Mouse (Mus musculus) spleen, adult 2 months (tissue): ENCODE results near the gene Ctnna2. TPM values are rescaled to one million over a fixed set of nuclear protein-coding genes. Genes with fewer than 3 reads are reported as not detected.

Source experiments
- DNase-seq, 2 experiments: peaks; one replicate each; pipeline versions ENCODE4 v3.0.0 to v3.0.0-alpha.2; 2012 to 2021; ENCODE audit warnings: low spot score in 2 of 2, low read depth in 1 of 2
- H3K27ac ChIP-seq: fragments of 200-500 bp; 2 replicates; pipeline ENCODE4 v1.5.1; 2012; ENCODE audit warnings: low read length, inconsistent platforms; ENCODE audit not compliant: insufficient read depth
- H3K27me3 ChIP-seq: fragments of 200-500 bp; 2 replicates; pipeline ENCODE4 v1.6.1; 2012; ENCODE audit warnings: mild to moderate bottlenecking, moderate library complexity, low read length, inconsistent platforms; ENCODE audit not compliant: control insufficient read depth, insufficient read depth
- H3K36me3 ChIP-seq: fragments of 200-500 bp; 2 replicates; pipeline ENCODE4 v1.6.1; 2012; ENCODE audit warnings: mild to moderate bottlenecking, low read length, inconsistent platforms; ENCODE audit not compliant: control insufficient read depth, insufficient read depth
- H3K4me1 ChIP-seq: fragments of 200-500 bp; 2 replicates; pipeline ENCODE4 v1.6.1; 2011; ENCODE audit warnings: inconsistent platforms; ENCODE audit not compliant: control insufficient read depth, insufficient read depth, insufficient read length
- H3K4me3 ChIP-seq: fragments of 200-500 bp; 2 replicates; pipeline ENCODE4 v1.5.1; 2011; ENCODE audit warnings: mild to moderate bottlenecking, inconsistent platforms; ENCODE audit not compliant: insufficient read depth, insufficient read length; ENCODE audit errors: extremely low read depth
- CTCF ChIP-seq: fragments of 200-500 bp; IDR thresholded peaks from 2 replicates; pipeline ENCODE4 v1.5.1; 2011; ENCODE audit warnings: mild to moderate bottlenecking, inconsistent platforms; ENCODE audit not compliant: insufficient read depth, insufficient read length, insufficient replicate concordance; ENCODE audit errors: extremely low read depth
- POLR2A ChIP-seq: fragments of 200-500 bp; IDR thresholded peaks from 2 replicates; pipeline ENCODE4 v1.6.1; 2011; ENCODE audit warnings: low read depth, low read length, inconsistent platforms
- whole genome bisulfite sequencing: fragments of 180-500 bp; shearing (Covaris S2); methylation state at CpG from one replicate; pipeline ENCODE4 v1.1.7; 2018; 5-methylcytosine and 5-hydroxymethylcytosine counted together
- polyA plus RNA-seq: library from polyadenylated mRNA; depleted of rRNA; stranded (reverse); fragments of >200 nt; gene quantifications from 2 replicates; pipeline ENCODE4 v1.2.3, GENCODE M21; 2012

The Ctnna2 gene
- polyA plus RNA-seq, 1 experiment, result 0.05 TPM

DNA sequence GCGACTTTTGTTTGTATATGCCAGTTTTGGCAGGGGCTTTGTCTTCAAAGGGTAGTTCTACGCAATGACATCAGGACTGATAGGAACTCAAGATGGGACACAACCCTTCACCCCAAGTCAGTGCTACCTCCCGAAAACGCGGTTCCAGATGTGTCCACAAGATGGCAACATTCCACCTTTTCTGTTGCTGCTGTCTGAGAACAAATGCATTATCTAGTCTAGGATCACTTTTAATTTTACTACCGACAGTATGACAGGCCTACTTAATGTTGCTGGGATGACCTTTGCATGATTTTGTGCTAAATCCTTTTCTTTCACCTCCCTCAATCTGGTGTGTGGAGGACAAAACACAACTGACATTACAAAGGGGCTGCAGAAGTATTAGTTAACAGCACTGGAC lies 329.4 kb downstream of the Ctnna2 start:
- TF ChIP-seq POLR2A (no peak), CTCF (no peak)
- Histone ChIP-seq H3K36me3 (no peaks in the 10 kb centered on the region), H3K4me1 (no peaks in the 10 kb centered on the region), H3K27ac (no peak overlapping the region), H3K27me3 (no peaks in the 10 kb centered on the region), H3K4me3 (no peak overlapping the region)
- DNase-seq, result no peak
- WGBS, result 17% methylated on average over 6 of the region's 6 CpGs

DNA sequence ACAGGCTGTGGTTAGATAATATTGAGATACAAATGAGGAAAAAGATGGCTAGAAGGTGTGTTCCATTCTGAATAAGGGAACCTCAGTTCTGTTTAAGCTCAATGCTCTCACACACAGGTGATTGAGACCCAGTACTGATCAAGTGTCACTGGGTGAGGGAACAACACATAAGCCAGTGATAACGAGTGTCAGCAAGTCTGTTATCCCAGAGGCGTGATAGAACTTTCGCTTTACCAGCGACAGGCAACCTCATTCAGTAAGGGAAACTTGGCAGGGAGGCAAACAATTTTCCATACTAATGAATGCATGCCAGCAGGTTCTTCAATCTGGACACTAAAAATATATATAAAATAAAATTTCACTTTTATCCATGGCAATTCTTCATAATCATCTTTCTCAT lies 334.9 kb downstream of the Ctnna2 start:
- H3K4me1 ChIP-seq, result no peaks in the 10 kb centered on the region
- no peaks in the 10 kb centered on the region for H3K36me3 ChIP-seq
- TF ChIP-seq CTCF (no peak), POLR2A (no peak)
- no peak overlapping the region for H3K27ac ChIP-seq
- no peak overlapping the region for H3K4me3 ChIP-seq
- DNase-seq, result no peak
- WGBS, result 85% methylated on average over 4 of the region's 4 CpGs
- H3K27me3 ChIP-seq, result no peaks in the 10 kb centered on the region

DNA sequence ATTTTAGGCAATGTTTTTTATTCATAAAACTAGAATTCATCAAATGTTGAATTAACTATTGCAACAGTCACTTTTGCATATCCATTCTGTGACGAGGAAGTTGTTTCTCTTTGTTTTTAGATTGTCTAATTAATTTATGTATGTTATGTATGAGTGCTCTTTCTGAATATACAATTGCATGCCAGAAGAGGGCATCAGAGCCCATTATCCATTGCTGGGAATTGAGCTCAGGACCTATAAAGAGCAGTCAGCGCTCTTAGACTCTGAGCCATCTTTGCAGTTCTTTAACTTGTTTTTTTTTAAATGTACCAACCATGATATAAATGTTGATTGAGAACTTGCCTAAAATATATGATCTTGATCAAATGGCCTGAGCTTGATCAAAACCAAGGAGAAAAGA lies 340.7 kb downstream of the Ctnna2 start:
- Histone ChIP-seq H3K27me3 (no peaks in the 10 kb centered on the region), H3K36me3 (no peaks in the 10 kb centered on the region), H3K27ac (no peak overlapping the region), H3K4me3 (no peak overlapping the region), H3K4me1 (no peaks in the 10 kb centered on the region)
- TF ChIP-seq POLR2A (no peak), CTCF (no peak)
- WGBS, result 82% methylated on average over 2 of the region's 2 CpGs
- no peak for DNase-seq

DNA sequence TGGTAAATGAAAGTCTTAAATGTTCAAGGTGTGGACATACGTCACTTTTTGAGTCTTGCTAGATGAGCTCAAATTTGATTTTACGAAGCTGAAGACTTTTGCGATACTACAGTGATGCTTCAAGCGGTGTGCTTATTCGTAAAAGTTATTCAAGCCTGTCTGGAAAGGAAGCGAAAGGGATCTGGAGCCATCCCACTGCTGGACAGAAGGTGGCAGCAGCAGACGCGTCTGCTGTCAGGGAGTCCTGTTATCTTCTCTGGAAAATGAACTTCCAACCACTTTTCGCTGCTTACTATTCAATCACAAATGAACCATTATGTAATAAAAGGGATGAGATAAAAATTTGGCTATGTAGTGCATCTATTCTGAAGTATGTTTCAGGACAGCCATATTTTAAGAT lies 345.5 kb downstream of the Ctnna2 start:
- Histone ChIP-seq H3K27ac (no peak overlapping the region), H3K36me3 (no peaks in the 10 kb centered on the region), H3K4me1 (no peaks in the 10 kb centered on the region), H3K4me3 (no peak overlapping the region), H3K27me3 (no peaks in the 10 kb centered on the region)
- no peak for DNase-seq
- 40% methylated on average over 9 of the region's 9 CpGs for WGBS
- TF ChIP-seq CTCF (no peak), POLR2A (no peak)

DNA sequence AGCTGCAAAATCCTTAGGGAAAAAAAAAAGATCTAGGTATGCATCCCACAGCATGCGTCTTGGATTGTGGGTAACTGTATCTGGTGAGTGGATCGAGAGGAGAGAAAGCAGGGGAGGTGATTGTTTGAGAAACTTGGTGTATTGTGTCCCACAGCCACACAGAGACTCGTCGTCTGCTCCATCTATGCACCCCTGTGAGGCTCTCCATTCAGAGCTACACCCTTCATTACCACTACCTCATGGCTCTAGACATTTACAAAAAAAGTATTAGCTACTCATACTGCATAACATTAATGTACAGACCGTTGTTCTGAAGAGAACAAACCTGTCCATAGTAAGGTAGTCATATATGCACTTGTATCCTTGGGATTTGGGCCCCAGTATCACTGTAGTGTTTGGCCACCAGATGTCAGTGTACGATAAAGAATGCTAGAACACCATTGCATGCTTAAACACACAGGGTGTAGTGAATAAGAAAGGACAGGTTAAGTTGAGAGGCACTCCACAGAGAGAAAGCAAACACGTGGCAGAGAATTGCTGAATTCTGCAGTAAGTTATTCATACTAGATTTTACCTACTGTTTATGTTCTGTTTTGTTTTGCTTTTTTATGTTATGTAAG lies 350.8 kb downstream of the Ctnna2 start:
- no peak for TF ChIP-seq CTCF
- no peak for TF ChIP-seq POLR2A
- Histone ChIP-seq H3K36me3 (no peaks in the 10 kb centered on the region), H3K4me1 (no peaks in the 10 kb centered on the region), H3K4me3 (no peak overlapping the region), H3K27me3 (no peaks in the 10 kb centered on the region), H3K27ac (no peak overlapping the region)
- DNase-seq, result no peak
- WGBS, result 51% methylated on average over 7 of the region's 7 CpGs

DNA sequence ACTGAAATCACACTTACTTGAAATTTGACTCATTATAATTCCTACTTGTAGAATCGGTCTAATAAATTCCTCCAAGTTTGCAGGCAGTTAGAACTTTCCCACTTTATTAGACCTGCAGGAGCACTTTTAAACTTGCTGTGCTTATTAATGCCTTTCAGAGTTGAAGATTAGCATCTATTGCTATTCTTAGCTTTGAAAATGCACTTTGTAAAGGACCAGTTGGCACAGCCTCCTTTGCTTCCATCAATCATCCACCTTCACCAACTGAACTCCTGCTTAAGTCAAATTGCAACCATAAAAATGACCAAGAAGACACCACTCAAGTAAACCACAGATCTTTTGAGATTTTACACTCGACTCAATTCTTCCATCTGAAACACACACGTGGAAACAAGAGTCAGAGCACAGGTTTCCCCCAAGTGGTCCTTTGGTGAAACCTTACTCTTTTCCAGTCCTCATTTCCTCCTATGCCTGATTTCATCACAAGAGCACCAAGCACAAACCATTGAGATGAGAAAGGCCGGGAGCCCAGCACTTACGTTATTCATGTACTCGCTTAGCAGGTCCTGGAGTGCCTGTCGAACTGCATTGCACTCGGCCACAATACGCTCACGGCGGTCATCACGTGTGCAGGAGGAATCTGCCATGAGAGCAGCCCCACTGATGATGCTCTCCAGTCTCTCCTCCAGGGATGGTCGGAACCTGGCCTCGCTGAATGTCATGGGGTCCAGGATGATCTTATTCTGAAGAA lies 374.7 kb downstream of the Ctnna2 start:
- Histone ChIP-seq H3K27me3 (no peaks in the 10 kb centered on the region), H3K4me3 (no peak overlapping the region), H3K27ac (no peak overlapping the region), H3K36me3 (no peaks in the 10 kb centered on the region), H3K4me1 (no peaks in the 10 kb centered on the region)
- TF ChIP-seq CTCF, result no peak
- no peak for TF ChIP-seq POLR2A
- WGBS, result 89% methylated on average over 14 of the region's 14 CpGs
- no peak for DNase-seq

DNA sequence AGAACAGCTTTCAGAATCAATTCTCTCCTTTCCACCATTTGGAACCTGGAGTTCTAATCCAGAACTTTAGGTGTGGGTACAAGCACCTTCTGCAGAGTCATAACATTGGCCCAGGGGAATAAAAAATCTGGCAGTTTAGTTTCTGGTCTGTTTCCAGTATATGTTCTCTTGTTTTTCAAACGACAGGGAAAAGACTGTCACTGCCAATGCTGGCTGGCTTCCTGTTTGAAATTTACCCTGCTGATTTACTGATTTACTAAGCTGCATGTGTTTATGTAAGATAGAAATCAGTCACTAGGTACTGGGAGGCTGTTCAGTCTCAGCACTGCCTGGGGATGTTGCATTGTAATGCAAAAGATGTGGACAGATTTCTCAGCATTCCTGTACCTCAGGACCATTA lies 375.6 kb downstream of the Ctnna2 start:
- no peak for DNase-seq
- Histone ChIP-seq H3K4me3 (no peak overlapping the region), H3K4me1 (no peaks in the 10 kb centered on the region), H3K36me3 (no peaks in the 10 kb centered on the region), H3K27ac (no peak overlapping the region), H3K27me3 (no peaks in the 10 kb centered on the region)
- WGBS, result 7% methylated on average over 1 of the region's 1 CpGs
- TF ChIP-seq CTCF (no peak), POLR2A (no peak)
